Mouse (Mus musculus): ENCODE measurements around the gene Sh3gl1. TPM values are rescaled to one million over a fixed set of nuclear protein-coding genes. Genes with fewer than 3 reads are reported as not detected.

Sh3gl1 gene
- polyA plus RNA-seq, 1 experiment, result 115 TPM

DNA sequence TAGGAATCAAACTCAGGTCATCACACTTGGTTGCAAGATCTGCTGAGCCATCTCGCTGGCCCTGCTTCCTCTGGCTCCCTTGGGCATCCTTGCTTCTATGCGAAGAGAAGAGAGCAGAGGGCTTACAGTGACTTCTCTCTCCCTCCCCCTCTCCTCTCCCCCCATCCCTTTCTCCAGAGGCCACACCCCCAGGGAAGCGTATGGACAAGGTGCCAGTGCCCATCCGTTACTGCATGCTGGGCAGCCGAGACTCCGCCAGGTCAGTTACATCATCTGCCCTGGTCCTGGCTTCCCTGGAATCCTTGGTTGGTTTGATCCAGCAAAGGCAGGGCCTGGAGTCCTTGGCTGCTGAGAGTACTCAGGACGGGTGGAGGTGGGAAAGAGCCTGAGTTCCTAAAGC is 25.0 kb downstream of the Sh3gl1 start:
- Histone ChIP-seq H3K4me1 (peaks cover 51% of the 10 kb centered on the region), H3K27me3 (replicated peaks) (peaks cover 14% of the 10 kb centered on the region), H3K9me3 (no peaks in the 10 kb centered on the region), H3K36me3 (replicated peaks; ENCODE audit: low read length) (peaks cover 40% of the 10 kb centered on the region), H3K4me3 (replicated peaks) (no peak overlapping the region)
- TF ChIP-seq FLI1 (IDR thresholded peaks at IDR 0.05; ENCODE audit: low read length) (no peak), GATA1 (IDR thresholded peaks at IDR 0.05; ENCODE audit: borderline replicate concordance, low read length) (no peak)

DNA sequence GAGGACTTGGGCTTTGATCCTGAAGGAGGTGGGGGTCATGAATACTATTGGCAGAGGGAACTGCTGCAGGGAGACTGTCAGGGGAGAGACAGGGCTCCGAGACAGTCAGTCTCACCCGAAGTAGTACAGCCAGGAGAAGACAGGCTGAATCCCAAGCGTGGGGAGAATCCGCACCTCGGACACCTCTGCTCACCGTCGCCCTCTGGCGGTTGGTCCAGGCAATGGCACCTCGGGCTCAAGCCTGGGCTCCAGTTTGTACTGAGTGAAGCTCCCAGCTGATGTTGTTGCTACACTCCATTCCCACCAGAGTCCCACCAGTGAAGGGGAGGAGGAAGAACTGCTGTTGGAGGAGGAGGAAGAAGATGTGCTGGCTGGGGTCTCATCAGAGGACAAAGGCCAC is 25.8 kb downstream of the Sh3gl1 start:
- TF ChIP-seq FLI1 (IDR thresholded peaks at IDR 0.05; ENCODE audit: low read length) (no peak), GATA1 (IDR thresholded peaks at IDR 0.05; ENCODE audit: borderline replicate concordance, low read length) (no peak)
- Histone ChIP-seq H3K36me3 (replicated peaks; ENCODE audit: low read length) (peaks cover 32% of the 10 kb centered on the region), H3K4me3 (replicated peaks) (peak overlapping the region; percentile 93), H3K4me1 (peaks cover 51% of the 10 kb centered on the region), H3K27me3 (replicated peaks) (peaks cover 14% of the 10 kb centered on the region), H3K9me3 (no peaks in the 10 kb centered on the region)

DNA sequence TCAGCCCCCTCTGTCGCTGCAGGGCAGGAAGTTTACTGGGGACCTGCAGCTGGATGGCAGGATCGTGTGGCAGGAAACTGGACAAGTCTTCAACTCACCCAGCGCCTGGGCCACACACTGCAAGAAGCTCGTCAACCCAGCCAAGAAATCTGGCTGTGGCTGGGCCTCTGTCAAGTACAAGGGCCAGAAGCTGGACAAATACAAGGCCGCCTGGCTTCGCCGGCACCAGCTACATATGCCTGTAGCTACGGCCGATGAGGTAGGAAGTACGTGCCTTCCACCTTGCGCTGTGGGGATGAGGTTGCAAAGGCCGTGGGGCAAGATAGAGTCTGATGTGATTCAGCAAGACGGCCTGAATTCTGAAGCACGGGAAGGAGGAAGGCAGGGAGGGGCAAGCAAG is 26.2 kb downstream of the Sh3gl1 start:
- Histone ChIP-seq H3K36me3 (replicated peaks; ENCODE audit: low read length) (peaks cover 28% of the 10 kb centered on the region), H3K9me3 (no peaks in the 10 kb centered on the region), H3K4me3 (replicated peaks) (peak overlapping the region; percentile 93), H3K27me3 (replicated peaks) (peaks cover 18% of the 10 kb centered on the region), H3K4me1 (peaks cover 55% of the 10 kb centered on the region)
- no peak for TF ChIP-seq GATA1 (IDR thresholded peaks at IDR 0.05; ENCODE audit: borderline replicate concordance, low read length)
- no peak for TF ChIP-seq FLI1 (IDR thresholded peaks at IDR 0.05; ENCODE audit: low read length)

DNA sequence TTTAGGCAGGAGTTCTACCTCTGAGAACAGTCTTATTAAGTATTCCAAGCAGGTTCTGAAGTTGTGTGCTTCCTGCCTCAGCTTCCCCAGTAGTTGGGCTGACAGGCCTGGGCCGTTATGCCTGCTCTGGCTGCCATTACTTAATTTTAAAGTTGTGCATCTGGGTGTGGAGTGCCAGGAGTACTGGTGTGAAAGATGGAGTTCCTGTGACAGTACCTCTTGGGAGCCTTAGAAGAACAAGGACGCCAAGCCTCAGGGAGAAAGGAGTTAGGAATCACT is 26.5 kb downstream of the Sh3gl1 start:
- H3K4me3 ChIP-seq (replicated peaks), result peak overlapping the region; percentile 93
- TF ChIP-seq FLI1 (IDR thresholded peaks at IDR 0.05; ENCODE audit: low read length), result no peak
- TF ChIP-seq GATA1 (IDR thresholded peaks at IDR 0.05; ENCODE audit: borderline replicate concordance, low read length), result no peak

DNA sequence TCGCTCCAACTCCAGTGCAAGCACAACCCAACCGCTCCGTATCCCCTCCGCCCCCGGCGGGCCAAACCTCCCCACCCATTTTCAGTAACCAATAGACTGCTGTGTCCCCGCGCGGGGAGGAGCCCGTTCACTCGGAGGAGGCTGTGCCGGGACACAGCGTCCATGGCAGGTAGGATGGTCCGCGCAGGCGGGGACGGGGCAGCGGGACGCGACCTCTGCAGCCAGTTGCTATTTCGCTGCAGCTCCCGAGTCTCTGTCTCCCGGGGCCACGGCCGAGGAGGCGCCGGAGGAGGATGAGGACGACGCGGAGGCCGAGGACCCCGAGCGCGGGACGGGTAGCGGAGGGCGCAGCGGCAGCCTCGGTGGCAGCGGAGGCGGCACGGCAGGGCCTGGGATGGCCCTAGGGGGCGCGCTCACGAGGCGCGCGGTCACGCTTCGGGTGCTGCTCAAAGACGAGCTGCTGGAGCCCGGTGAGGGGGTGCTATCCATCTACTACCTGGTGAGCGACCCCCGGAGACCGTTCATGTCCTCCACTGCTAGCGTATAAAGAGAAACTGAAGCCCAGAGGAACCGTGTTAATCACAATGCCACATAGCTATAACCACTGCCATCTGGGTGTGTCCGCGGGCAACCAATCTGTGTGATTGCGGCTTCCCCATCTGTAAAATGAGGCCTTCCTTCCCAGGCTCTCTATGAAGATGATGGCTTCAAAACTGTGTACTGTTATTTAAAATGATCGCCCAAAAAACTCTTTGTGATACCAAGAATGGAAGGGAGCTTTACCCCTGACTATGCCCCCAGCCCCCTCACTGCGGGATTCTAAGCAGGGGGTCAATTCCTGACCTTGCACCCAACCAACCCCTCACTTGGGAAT is 27.1 kb downstream of the Sh3gl1 start:
- Histone ChIP-seq H3K36me3 (replicated peaks; ENCODE audit: low read length) (peaks cover 21% of the 10 kb centered on the region), H3K27me3 (replicated peaks) (peaks cover 26% of the 10 kb centered on the region), H3K4me3 (replicated peaks) (peak overlapping the region; percentile 93), H3K4me1 (peaks cover 58% of the 10 kb centered on the region), H3K9me3 (no peaks in the 10 kb centered on the region)
- TF ChIP-seq GATA1 (IDR thresholded peaks at IDR 0.05; ENCODE audit: borderline replicate concordance, low read length) (no peak), FLI1 (IDR thresholded peaks at IDR 0.05; ENCODE audit: low read length) (no peak)

More for the DNA sequence above, 26.5 kb downstream of the Sh3gl1 start:
- Histone ChIP-seq H3K4me1 (peaks cover 58% of the 10 kb centered on the region), H3K36me3 (replicated peaks; ENCODE audit: low read length) (peaks cover 24% of the 10 kb centered on the region), H3K27me3 (replicated peaks) (peaks cover 21% of the 10 kb centered on the region), H3K9me3 (no peaks in the 10 kb centered on the region)

DNA sequence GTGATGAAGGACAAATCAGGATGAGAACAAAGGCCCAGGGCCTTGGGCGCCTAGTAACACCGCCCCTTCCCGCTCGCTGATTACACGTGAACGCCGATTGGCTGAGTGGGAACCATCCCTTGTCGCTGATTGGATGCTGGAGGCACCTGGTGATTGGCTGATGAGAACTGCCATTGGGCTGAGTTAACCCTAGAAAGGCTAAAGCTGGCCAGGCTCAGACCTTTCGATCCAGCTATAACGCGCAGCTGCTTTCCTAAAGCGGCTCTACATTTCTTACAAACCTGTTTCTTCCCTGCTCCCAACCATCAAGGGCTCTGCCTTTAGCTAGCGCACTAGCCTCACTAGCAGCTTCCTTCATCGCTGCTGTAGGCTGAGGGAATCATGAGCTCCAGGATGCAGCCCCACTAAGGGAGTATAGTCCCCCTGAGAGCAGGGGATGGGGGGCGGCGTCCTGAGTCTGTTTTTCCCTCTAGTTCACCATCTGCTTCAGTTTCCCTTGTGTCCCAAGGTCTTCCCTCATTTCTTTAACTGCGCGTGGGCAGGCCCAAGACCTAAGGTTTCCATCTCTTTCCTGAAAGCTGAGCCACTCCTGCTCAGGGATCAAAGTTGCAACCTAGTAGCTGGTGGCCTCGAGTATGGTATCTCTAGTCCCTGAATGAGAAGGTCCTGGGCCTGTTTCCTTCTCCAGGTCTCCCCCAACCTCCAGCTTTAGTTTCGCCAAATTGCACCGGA is 27.9 kb downstream of the Sh3gl1 start:
- H3K36me3 ChIP-seq (replicated peaks; ENCODE audit: low read length), result peaks cover 17% of the 10 kb centered on the region
- TF ChIP-seq FLI1 (IDR thresholded peaks at IDR 0.05; ENCODE audit: low read length) (no peak), GATA1 (IDR thresholded peaks at IDR 0.05; ENCODE audit: borderline replicate concordance, low read length) (no peak)
- H3K27me3 ChIP-seq (replicated peaks), result peaks cover 33% of the 10 kb centered on the region
- peaks cover 58% of the 10 kb centered on the region for H3K4me1 ChIP-seq
- no peaks in the 10 kb centered on the region for H3K9me3 ChIP-seq
- H3K4me3 ChIP-seq (replicated peaks), result peak overlapping the region; percentile 93

DNA sequence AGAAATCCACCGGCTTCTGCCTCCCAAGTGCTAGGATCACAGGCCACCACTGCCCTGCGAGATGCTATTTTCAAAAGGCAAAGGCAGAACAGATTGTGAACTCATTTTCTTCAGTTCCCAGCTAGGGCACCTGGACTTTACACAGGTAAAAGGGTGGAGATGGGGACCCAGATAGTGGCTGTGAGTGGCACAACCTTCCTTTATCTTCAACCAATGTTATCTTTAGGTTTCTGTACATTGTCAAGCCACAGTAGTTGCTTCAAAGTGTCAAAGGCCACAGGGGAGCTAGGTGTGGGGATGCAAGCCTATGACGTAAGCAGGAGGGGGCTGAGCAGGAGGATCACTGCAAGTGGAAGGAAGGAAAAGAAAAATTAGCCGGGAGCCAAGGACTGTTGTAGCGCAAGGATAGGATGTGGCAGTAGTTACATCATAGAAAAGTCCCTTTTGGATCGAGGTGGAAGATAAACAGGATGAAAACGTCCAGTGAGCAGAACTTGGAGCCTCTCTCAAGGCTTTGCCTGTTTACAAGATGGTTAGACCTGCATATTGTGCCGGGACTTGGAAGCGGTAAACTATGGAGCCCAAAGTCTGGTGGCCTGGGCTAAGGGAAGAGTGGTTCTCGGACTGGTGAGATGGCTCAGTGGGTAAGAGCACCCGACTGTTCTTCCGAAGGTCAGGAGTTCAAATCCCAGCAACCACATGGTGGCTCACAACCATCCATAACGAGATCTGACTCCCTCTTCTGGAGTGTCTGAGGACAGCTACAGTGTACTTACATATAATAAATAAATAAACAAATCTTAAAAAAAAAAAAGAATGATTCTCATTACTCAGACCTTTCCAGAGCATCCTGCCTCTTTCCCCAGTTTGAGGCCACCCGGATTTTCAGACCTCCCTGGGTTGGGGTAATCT is 28.7 kb downstream of the Sh3gl1 start:
- Histone ChIP-seq H3K36me3 (replicated peaks; ENCODE audit: low read length) (peaks cover 13% of the 10 kb centered on the region), H3K4me3 (replicated peaks) (peak overlapping the region; percentile 93)

DNA sequence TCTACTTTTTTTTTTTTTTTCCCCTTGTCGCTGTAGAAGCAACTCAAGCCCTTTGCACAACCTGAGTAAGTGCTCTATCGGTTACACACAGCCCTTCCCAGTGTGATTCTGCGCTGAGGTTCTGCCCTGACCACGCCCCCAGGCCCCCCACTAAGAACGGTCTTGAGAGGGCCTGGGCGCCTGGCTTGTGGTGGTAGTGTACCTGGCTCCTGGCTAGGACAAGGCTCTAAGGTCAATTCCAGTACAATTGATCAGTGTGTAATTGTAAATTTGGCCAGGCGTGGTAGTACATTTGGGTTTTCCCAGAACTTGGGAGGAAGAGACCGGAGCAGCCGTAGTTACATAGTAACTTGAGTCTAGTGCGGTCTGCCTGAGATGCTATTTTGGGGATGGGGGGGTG is 29.5 kb downstream of the Sh3gl1 start:
- H3K4me3 ChIP-seq (replicated peaks), result no peak overlapping the region
- no peaks in the 10 kb centered on the region for H3K9me3 ChIP-seq
- H3K4me1 ChIP-seq, result peaks cover 59% of the 10 kb centered on the region
- peaks cover 37% of the 10 kb centered on the region for H3K27me3 ChIP-seq (replicated peaks)
- H3K36me3 ChIP-seq (replicated peaks; ENCODE audit: low read length), result peaks cover 8% of the 10 kb centered on the region
- TF ChIP-seq GATA1 (IDR thresholded peaks at IDR 0.05; ENCODE audit: borderline replicate concordance, low read length) (no peak), FLI1 (IDR thresholded peaks at IDR 0.05; ENCODE audit: low read length) (no peak)

More for the DNA sequence above, 28.7 kb downstream of the Sh3gl1 start:
- Histone ChIP-seq H3K9me3 (no peaks in the 10 kb centered on the region), H3K4me1 (peaks cover 64% of the 10 kb centered on the region), H3K27me3 (replicated peaks) (peaks cover 41% of the 10 kb centered on the region)
- TF ChIP-seq GATA1 (IDR thresholded peaks at IDR 0.05; ENCODE audit: borderline replicate concordance, low read length) (no peak), FLI1 (IDR thresholded peaks at IDR 0.05; ENCODE audit: low read length) (no peak)

DNA sequence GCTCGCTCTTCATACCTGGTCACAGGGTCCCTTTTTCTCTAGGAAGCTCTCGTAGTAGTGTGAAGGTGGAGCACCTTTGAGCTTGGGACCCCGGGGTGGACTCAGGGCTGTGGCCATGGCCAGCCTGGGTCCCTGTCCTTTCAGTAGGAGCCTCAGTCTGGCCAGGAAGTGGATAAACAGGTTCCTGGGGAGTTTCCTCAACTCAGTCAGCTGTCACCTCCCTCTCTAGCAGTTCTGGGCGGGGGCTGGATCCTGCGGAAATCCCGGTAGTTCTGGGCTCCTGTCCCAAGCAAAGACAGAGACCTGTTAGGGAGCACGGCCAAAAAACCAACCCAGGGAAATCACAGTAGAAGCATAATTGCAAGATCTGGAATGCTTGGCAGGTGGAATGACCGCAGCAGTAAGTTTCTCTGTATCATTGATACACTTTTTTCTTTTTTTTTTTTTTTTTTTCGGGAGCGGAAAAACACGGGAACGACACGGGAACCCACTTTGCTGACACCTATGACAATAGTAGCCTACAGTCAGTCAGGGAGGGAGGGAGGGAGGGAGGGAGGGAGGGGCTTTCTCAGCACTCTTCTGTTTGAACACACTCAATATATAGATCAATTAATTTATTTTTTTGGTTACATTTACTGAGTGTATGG is 30.9 kb downstream of the Sh3gl1 start, which contains the start of the genes Stap2 and Mpnd:
Gene Stap2 (minus strand): TSS at position 170 of the 647 bp plus-strand sequence.
Gene Mpnd (plus strand): TSS at position 297 of the 647 bp plus-strand sequence.
- no peaks in the 10 kb centered on the region for H3K36me3 ChIP-seq (replicated peaks; ENCODE audit: low read length)
- H3K4me1 ChIP-seq, result peaks cover 45% of the 10 kb centered on the region
- peaks cover 14% of the 10 kb centered on the region for H3K9me3 ChIP-seq
- H3K27me3 ChIP-seq (replicated peaks), result peaks cover 33% of the 10 kb centered on the region
- TF ChIP-seq FLI1 (IDR thresholded peaks at IDR 0.05; ENCODE audit: low read length), result no peak
- no peak for TF ChIP-seq GATA1 (IDR thresholded peaks at IDR 0.05; ENCODE audit: borderline replicate concordance, low read length)
- H3K4me3 ChIP-seq (replicated peaks), result no peak within 1 kb of the TSS
